Mouse (Mus musculus): ENCODE results near the gene Maob. TPM values are rescaled to one million over a fixed set of nuclear protein-coding genes. Genes with fewer than 3 reads are reported as not detected.
A peak's percentile ranks its signal among the peaks of the same experiment; 100 is the strongest.

Gene Maob
- 47.6 and 50.2 TPM in 2 replicates for polyA plus RNA-seq (2015; fragmentation: Nextera tagmentation; extraction: Ambion mirVana)

DNA sequence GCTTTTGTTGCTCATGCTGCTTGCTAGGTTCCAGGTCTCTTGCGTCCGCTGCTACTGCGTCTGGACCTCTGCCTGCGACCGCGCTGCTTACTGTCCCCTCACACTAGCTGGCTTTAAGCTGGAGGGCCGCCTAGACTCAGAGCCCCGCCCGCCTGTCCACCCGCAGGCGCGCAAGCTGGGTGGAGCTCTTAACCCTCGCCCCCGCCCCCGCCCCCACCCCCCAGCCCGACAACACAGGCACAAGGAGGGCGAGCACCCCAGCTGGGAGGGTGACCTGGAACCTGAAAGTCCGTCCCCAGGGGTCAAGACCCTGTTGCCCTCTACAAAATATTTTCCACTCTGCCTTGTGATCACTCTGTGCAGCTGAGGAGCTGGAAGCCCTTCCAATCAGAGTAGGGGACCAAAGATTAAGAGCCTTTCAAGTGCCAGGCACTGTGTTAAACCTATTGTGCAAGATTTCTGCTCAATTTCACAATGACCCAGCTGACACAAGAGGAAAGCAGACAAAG lies at the start of gene Maob:
Gene Maob, minus strand, starts transcription at position 106 of the 509 bp plus-strand sequence.
- Histone ChIP-seq H3K4me2 (ENCODE audit: low read depth, low read length) (peak within 1 kb of the TSS; percentile 49), H3K4me1 (ENCODE audit: control insufficient read depth, insufficient read depth, low read length) (no peaks in the 10 kb centered on the region), H3K4me3 (replicated peaks; ENCODE audit: low read length) (peak within 1 kb of the TSS; percentile 39), H3K27me3 (ENCODE audit: control insufficient read depth, insufficient read depth, low read length) (no peaks in the 10 kb centered on the region), H3K9ac (ENCODE audit: low read length) (peak within 1 kb of the TSS; percentile 47), H3K27ac (ENCODE audit: low read length) (no peak within 1 kb of the TSS), H3K36me3 (ENCODE audit: control insufficient read depth, insufficient read depth, low read length) (no peaks in the 10 kb centered on the region), H3K9me3 (replicated peaks; ENCODE audit: control insufficient read depth, low read length) (no peaks in the 10 kb centered on the region)
- WGBS = 18% methylated on average over 16 of the region's 18 CpGs
- ATAC-seq (ENCODE audit: insufficient read depth, low FRiP score) = peak; percentile 80; the same call in 1 of the 2 replicates

- Histone ChIP-seq H3K27ac (ENCODE audit: low read length) (no peak overlapping the region), H3K9me3 (replicated peaks; ENCODE audit: control insufficient read depth, low read length) (no peaks in the 10 kb centered on the region), H3K4me1 (ENCODE audit: control insufficient read depth, insufficient read depth, low read length) (no peaks in the 10 kb centered on the region), H3K27me3 (ENCODE audit: control insufficient read depth, insufficient read depth, low read length) (no peaks in the 10 kb centered on the region), H3K9ac (ENCODE audit: low read length) (no peak overlapping the region), H3K4me2 (ENCODE audit: low read depth, low read length) (no peak overlapping the region), H3K4me3 (replicated peaks; ENCODE audit: low read length) (no peak overlapping the region), H3K36me3 (ENCODE audit: control insufficient read depth, insufficient read depth, low read length) (no peaks in the 10 kb centered on the region)
- ATAC-seq (ENCODE audit: insufficient read depth, low FRiP score) = no peak
Measured at GRCm38 (mm10) chrX:16860244-16860643, 43.1 kb upstream of the Maob start.

DNA sequence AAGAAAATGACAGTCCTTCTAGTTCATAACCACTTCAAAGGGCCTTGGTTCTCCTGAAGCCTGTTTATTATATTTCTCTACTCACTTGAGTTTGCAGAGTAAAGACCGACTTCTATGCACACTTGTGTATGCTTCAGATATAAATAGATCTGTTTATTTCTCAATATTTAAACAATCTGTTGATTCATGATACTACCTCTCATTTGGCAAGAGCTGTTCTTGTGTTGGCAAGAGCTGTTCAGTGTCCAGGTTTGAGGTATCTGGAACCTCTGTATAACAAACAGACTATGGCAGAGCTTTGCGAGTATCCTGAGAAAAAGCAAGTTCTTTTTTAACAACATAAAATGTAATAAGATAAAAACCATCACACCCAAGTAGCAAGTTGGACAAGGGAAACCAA lies 28.9 kb upstream of the Maob start:
- H3K36me3 ChIP-seq (ENCODE audit: control insufficient read depth, insufficient read depth, low read length) = no peaks in the 10 kb centered on the region
- ATAC-seq (ENCODE audit: insufficient read depth, low FRiP score) = no peak
- no peaks in the 10 kb centered on the region for H3K4me1 ChIP-seq (ENCODE audit: control insufficient read depth, insufficient read depth, low read length)
- H3K9ac ChIP-seq (ENCODE audit: low read length) = no peak overlapping the region
- H3K4me2 ChIP-seq (ENCODE audit: low read depth, low read length) = no peak overlapping the region
- 74% methylated on average over 2 of the region's 2 CpGs for WGBS
- no peaks in the 10 kb centered on the region for H3K9me3 ChIP-seq (replicated peaks; ENCODE audit: control insufficient read depth, low read length)
- H3K27ac ChIP-seq (ENCODE audit: low read length) = no peak overlapping the region
- H3K4me3 ChIP-seq (replicated peaks; ENCODE audit: low read length) = no peak overlapping the region
- H3K27me3 ChIP-seq (ENCODE audit: control insufficient read depth, insufficient read depth, low read length) = no peaks in the 10 kb centered on the region

- H3K4me1 ChIP-seq (ENCODE audit: control insufficient read depth, insufficient read depth, low read length) = no peaks in the 10 kb centered on the region
- no peak for ATAC-seq (ENCODE audit: insufficient read depth, low FRiP score)
- no peak overlapping the region for H3K27ac ChIP-seq (ENCODE audit: low read length)
- H3K9me3 ChIP-seq (replicated peaks; ENCODE audit: control insufficient read depth, low read length) = no peaks in the 10 kb centered on the region
- 67% methylated on average over 2 of the region's 2 CpGs for WGBS
- no peak overlapping the region for H3K4me3 ChIP-seq (replicated peaks; ENCODE audit: low read length)
- no peaks in the 10 kb centered on the region for H3K27me3 ChIP-seq (ENCODE audit: control insufficient read depth, insufficient read depth, low read length)
- no peak overlapping the region for H3K4me2 ChIP-seq (ENCODE audit: low read depth, low read length)
- H3K36me3 ChIP-seq (ENCODE audit: control insufficient read depth, insufficient read depth, low read length) = no peaks in the 10 kb centered on the region
- no peak overlapping the region for H3K9ac ChIP-seq (ENCODE audit: low read length)
Measured at GRCm38 (mm10) chrX:16841443-16841842, 24.3 kb upstream of the Maob start.

DNA sequence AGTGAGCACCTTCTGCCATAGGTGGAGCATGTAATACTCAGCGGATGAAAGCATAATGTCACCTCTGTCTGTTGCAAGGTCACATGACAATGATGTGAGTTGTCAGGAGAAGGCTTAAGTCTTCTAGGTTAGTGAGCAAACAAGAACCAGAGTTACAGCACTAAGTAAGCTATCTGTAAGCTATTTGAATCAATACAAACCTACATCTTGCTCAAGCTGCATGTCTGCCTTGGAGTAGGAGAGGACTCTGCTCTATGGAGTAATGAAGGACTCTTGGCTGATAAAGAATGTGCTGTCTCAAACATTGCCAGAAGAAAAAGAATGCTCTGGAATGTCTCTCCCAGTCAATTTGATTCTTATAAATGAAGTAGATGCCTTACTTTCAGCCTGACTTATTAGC lies 20.1 kb upstream of the Maob start:
- 88% methylated on average over 1 of the region's 1 CpGs for WGBS
- Histone ChIP-seq H3K4me3 (replicated peaks; ENCODE audit: low read length) (no peak overlapping the region), H3K4me1 (ENCODE audit: control insufficient read depth, insufficient read depth, low read length) (no peaks in the 10 kb centered on the region), H3K9me3 (replicated peaks; ENCODE audit: control insufficient read depth, low read length) (no peaks in the 10 kb centered on the region), H3K9ac (ENCODE audit: low read length) (no peak overlapping the region), H3K36me3 (ENCODE audit: control insufficient read depth, insufficient read depth, low read length) (no peaks in the 10 kb centered on the region), H3K4me2 (ENCODE audit: low read depth, low read length) (no peak overlapping the region), H3K27me3 (ENCODE audit: control insufficient read depth, insufficient read depth, low read length) (no peaks in the 10 kb centered on the region), H3K27ac (ENCODE audit: low read length) (no peak overlapping the region)
- ATAC-seq (ENCODE audit: insufficient read depth, low FRiP score) = no peak

- no peaks in the 10 kb centered on the region for H3K36me3 ChIP-seq (ENCODE audit: control insufficient read depth, insufficient read depth, low read length)
- H3K4me3 ChIP-seq (replicated peaks; ENCODE audit: low read length) = no peak overlapping the region
- ATAC-seq (ENCODE audit: insufficient read depth, low FRiP score) = no peak
- no peaks in the 10 kb centered on the region for H3K27me3 ChIP-seq (ENCODE audit: control insufficient read depth, insufficient read depth, low read length)
- H3K4me2 ChIP-seq (ENCODE audit: low read depth, low read length) = no peak overlapping the region
- H3K9ac ChIP-seq (ENCODE audit: low read length) = no peak overlapping the region
- no peaks in the 10 kb centered on the region for H3K9me3 ChIP-seq (replicated peaks; ENCODE audit: control insufficient read depth, low read length)
- no peak overlapping the region for H3K27ac ChIP-seq (ENCODE audit: low read length)
- H3K4me1 ChIP-seq (ENCODE audit: control insufficient read depth, insufficient read depth, low read length) = no peaks in the 10 kb centered on the region
Measured at GRCm38 (mm10) chrX:16836488-16837082, 19.4 kb upstream of the Maob start.

DNA sequence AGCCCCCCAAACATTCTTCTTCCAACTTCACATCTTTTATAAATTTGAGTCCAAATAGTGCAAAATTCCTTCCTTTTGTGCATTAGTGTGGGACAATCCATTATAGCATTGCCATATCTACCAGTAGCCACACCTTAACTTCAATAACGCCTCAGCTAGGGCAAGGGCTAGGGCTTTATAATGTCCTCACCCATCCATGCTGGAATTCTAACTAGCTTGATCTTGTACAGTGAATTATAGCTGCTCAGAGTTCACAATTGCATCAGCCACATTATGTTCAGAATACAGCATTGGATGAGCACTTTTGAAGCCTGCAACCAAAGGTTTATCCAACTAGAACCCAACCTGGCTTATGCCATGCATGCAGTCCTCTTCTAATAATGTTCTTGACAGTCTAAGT lies 8.9 kb upstream of the Maob start:
- no peak for ATAC-seq (ENCODE audit: insufficient read depth, low FRiP score)
- WGBS = 76% methylated on average over 1 of the region's 1 CpGs

DNA sequence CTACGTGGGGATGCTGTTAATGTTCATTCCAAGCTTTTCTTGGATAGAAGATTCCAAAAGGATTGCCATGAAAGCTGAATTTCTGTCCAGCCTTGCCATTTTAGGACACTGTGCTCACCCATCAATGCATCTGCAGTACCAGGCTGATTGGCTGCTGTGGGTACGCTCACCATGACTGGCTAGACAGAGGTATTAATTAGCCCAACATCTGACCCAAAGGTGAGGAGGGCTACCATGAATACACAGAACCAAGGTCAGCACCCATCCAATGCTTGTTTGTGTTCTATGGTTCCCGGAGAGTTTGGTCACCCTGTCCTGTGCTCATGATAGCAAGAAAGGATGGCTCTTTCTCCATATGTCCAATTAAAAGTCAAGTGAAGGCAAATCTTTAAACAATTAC lies 1.2 kb downstream of the Maob start:
- H3K27me3 ChIP-seq (ENCODE audit: control insufficient read depth, insufficient read depth, low read length) = no peaks in the 10 kb centered on the region
- H3K4me3 ChIP-seq (replicated peaks; ENCODE audit: low read length) = 0 out of 2 replicates have a peak overlapping the region, but pooled peaks have one; percentile 39

More for the DNA sequence above, 8.9 kb upstream of the Maob start:
- Histone ChIP-seq H3K27me3 (ENCODE audit: control insufficient read depth, insufficient read depth, low read length) (no peaks in the 10 kb centered on the region), H3K36me3 (ENCODE audit: control insufficient read depth, insufficient read depth, low read length) (no peaks in the 10 kb centered on the region), H3K4me3 (replicated peaks; ENCODE audit: low read length) (no peak overlapping the region), H3K4me2 (ENCODE audit: low read depth, low read length) (no peak overlapping the region), H3K9me3 (replicated peaks; ENCODE audit: control insufficient read depth, low read length) (no peaks in the 10 kb centered on the region), H3K9ac (ENCODE audit: low read length) (no peak overlapping the region), H3K27ac (ENCODE audit: low read length) (no peak overlapping the region), H3K4me1 (ENCODE audit: control insufficient read depth, insufficient read depth, low read length) (no peaks in the 10 kb centered on the region)

GRCm38 (mm10) chrX:16812080-16812479 lies 5.1 kb downstream of the Maob start:
- no peak overlapping the region for H3K4me3 ChIP-seq (replicated peaks; ENCODE audit: low read length)
- no peak for ATAC-seq (ENCODE audit: insufficient read depth, low FRiP score)
- no peaks in the 10 kb centered on the region for H3K9me3 ChIP-seq (replicated peaks; ENCODE audit: control insufficient read depth, low read length)
- H3K36me3 ChIP-seq (ENCODE audit: control insufficient read depth, insufficient read depth, low read length) = no peaks in the 10 kb centered on the region
- H3K9ac ChIP-seq (ENCODE audit: low read length) = no peak overlapping the region
- H3K27ac ChIP-seq (ENCODE audit: low read length) = no peak overlapping the region
- H3K4me2 ChIP-seq (ENCODE audit: low read depth, low read length) = 0 out of 2 replicates have a peak overlapping the region, but pooled peaks have one; percentile 4
- no peaks in the 10 kb centered on the region for H3K27me3 ChIP-seq (ENCODE audit: control insufficient read depth, insufficient read depth, low read length)
- no peaks in the 10 kb centered on the region for H3K4me1 ChIP-seq (ENCODE audit: control insufficient read depth, insufficient read depth, low read length)
- 45% methylated on average over 3 of the region's 3 CpGs for WGBS

More for the DNA sequence above, 1.2 kb downstream of the Maob start:
- H3K4me2 ChIP-seq (ENCODE audit: low read depth, low read length) = peak overlapping the region; percentile 49; the same call in 1 of the 2 replicates
- no peaks in the 10 kb centered on the region for H3K9me3 ChIP-seq (replicated peaks; ENCODE audit: control insufficient read depth, low read length)
- H3K27ac ChIP-seq (ENCODE audit: low read length) = no peak overlapping the region
- H3K36me3 ChIP-seq (ENCODE audit: control insufficient read depth, insufficient read depth, low read length) = no peaks in the 10 kb centered on the region
- WGBS = 89% methylated on average over 3 of the region's 3 CpGs
- H3K9ac ChIP-seq (ENCODE audit: low read length) = no peak overlapping the region
- no peaks in the 10 kb centered on the region for H3K4me1 ChIP-seq (ENCODE audit: control insufficient read depth, insufficient read depth, low read length)
- no peak for ATAC-seq (ENCODE audit: insufficient read depth, low FRiP score)
